In the genomic region with DNA sequence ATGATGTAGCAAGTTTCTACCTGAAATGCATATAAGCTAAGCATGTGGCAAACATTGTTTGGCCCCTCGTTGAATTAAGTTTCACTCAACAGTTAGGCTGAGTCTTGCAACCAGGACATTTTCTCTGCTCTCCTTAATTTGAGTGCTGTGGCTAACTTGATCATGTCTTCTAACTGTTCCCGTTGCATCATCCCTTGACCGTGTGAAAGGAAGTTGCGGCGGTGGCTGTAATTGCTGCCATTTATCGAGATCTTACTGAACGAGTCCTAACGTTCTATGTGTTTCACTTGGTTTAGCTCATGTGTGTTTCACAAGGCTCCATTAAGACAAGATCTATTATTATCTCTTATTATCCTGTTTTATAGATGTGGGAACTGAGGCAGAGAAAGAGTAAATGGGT, we compare ENCODE assay signal across 11 mouse cellular contexts.
"Had no signal": no experiment of that assay in that cellular context is flagged by ENCODE, and none has a peak within 500 bp of the region (broad histone marks: within the 10 kb centered on the region; RNA-seq: fewer than 3 reads in every experiment).

No protein-coding gene starts in this region.

- DNase-seq: kidney, adult 2 months; kidney, postnatal 25 days; layer of hippocampus, adult 9-11 months; liver; lung, postnatal 4 days; spleen, adult 18-20 months; thymus, adult 18-20 months; thymus, postnatal 36 days had no signal

- ATAC-seq: intestine, postnatal 0 days; liver, embryonic 12.5 days; midbrain, embryonic 15.5 days had no signal
